Mouse (Mus musculus) hindbrain, embryonic 16.5 days (tissue): ENCODE results near the gene Cotl1. TPM values are rescaled to one million over a fixed set of nuclear protein-coding genes. Genes with fewer than 3 reads are reported as not detected.
A peak's percentile ranks its signal among the peaks of the same experiment; 100 is the strongest.

Experiments
- ATAC-seq: fragments of 200-750 bp; cut with Nextera tagmentation; 2 replicates; pipeline ENCODE4 v1.8.0; 2017; ENCODE audit warnings: moderate TSS enrichment, moderate library complexity
- H3K27ac ChIP-seq: fragments of 300-500 bp; sonication (generic); 2 replicates; pipeline ENCODE4 v1.5.1; 2014; ENCODE audit warnings: low read depth, mild to moderate bottlenecking, control low read depth, low read length, moderate library complexity
- H3K27me3 ChIP-seq: fragments of 300-500 bp; sonication (generic); replicated peaks from 2 replicates; pipeline ENCODE4 v1.6.1; 2014; ENCODE audit warnings: low read length; ENCODE audit not compliant: control insufficient read depth, insufficient read depth
- H3K36me3 ChIP-seq: fragments of 300-500 bp; sonication (generic); 2 replicates; pipeline ENCODE4 v1.6.1; 2014; ENCODE audit warnings: mild to moderate bottlenecking, low read length, moderate library complexity, mixed read lengths; ENCODE audit not compliant: control insufficient read depth, insufficient read depth
- H3K4me1 ChIP-seq: fragments of 300-500 bp; sonication (generic); 2 replicates; pipeline ENCODE4 v1.6.1; 2014; ENCODE audit warnings: low read depth, low read length; ENCODE audit not compliant: control insufficient read depth, insufficient read depth
- H3K4me2 ChIP-seq: fragments of 300-500 bp; sonication (generic); 2 replicates; pipeline ENCODE4 v1.6.1; 2014; ENCODE audit warnings: mild to moderate bottlenecking, low read length, control low read depth, moderate library complexity
- H3K4me3 ChIP-seq: fragments of 300-500 bp; sonication (generic); 2 replicates; pipeline ENCODE4 v1.5.1; 2014; ENCODE audit warnings: mild to moderate bottlenecking, low read length, control low read depth, moderate library complexity
- H3K9ac ChIP-seq: fragments of 300-500 bp; sonication (generic); 2 replicates; pipeline ENCODE4 v1.6.1; 2014; ENCODE audit warnings: low read depth, mild to moderate bottlenecking, control low read depth, low read length, moderate library complexity
- H3K9me3 ChIP-seq: fragments of 300-500 bp; sonication (generic); 2 replicates; pipeline ENCODE4 v1.6.1; 2014; ENCODE audit warnings: mild to moderate bottlenecking, low read length, moderate library complexity; ENCODE audit not compliant: control insufficient read depth
- WGBS: fragments of 180-500 bp; shearing (Covaris S2); extraction: QIAGEN DNeasy Blood & Tissue Kit; methylation state at CpG from one replicate; pipeline ENCODE4 v1.1.7; 2014; 5-methylcytosine and 5-hydroxymethylcytosine counted together
- polyA plus RNA-seq: library from polyadenylated mRNA; unstranded; fragments of >200 nt; fragmentation: Nextera tagmentation; extraction: Ambion mirVana; gene quantifications from 2 replicates; pipeline ENCODE4 v1.2.1, GENCODE M21; 2015

The Cotl1 gene
- polyA plus RNA-seq: 112 and 127 TPM in 2 replicates

DNA sequence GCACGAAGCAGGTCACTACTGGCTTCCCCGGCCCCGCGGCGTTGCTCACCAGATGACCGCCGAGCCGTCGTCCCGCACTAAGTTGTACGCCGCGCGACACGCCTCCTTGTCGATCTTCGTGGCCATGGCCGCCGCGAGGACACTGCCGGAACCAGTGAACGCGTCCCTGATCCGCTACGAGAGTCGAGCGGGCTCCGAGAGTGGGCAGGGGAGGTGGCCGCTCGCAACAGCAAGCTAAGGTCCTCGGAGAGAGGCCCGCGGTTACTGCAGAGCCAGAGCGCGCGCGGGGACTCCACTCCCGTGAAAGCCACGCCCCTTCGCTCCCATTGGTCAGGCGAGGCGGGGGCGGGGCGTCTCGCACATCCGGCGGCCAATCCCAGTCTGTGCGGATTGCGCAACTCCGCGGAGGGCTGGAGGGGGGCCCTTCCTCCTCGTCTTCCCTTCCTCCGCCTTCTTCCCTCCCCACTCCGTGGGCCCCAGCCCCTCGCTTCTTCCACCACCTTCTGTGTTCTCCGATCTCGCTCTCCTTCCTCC, at the start of gene Cotl1:
Gene Cotl1 (minus strand): TSS at position 270 of the 534 bp plus-strand sequence.
- peak within 1 kb of the TSS; percentile 66 for H3K4me2 ChIP-seq
- H3K9ac ChIP-seq: peak within 1 kb of the TSS; percentile 92
- peak within 1 kb of the TSS; percentile 91 for H3K4me3 ChIP-seq
- H3K4me1 ChIP-seq: peaks cover 40% of the 10 kb centered on the region
- H3K36me3 ChIP-seq: no peaks in the 10 kb centered on the region
- peak; percentile 95 for ATAC-seq
- under 1% methylated on average over 55 of the region's 57 CpGs for WGBS
- H3K27me3 ChIP-seq: no peaks in the 10 kb centered on the region
- H3K27ac ChIP-seq: peak within 1 kb of the TSS; percentile 83
- H3K9me3 ChIP-seq: no peaks in the 10 kb centered on the region

DNA sequence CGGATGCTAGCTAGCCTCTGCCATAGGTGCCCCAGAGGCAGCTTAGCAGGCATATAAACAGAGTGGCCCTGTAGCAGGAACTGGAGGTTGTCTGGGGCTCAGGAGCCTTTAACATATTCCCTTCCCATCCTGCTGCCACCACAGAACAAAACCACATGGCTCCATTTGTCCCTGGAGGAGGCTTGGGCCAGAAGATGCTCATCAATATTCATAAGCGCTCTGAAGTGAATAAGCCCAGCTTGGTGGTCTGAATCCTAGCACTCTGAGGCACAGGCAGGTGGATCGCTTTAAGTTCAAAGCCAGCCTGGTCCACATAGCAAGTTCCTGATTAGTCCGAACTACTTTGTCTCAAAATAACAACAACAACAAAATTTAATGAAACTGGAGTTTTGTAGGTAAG, 47.7 kb upstream of the Cotl1 start:
- H3K36me3 ChIP-seq: no peaks in the 10 kb centered on the region
- no peaks in the 10 kb centered on the region; the same call in 1 of the 2 replicates for H3K4me1 ChIP-seq
- H3K27me3 ChIP-seq: no peaks in the 10 kb centered on the region
- WGBS: 48% methylated on average over 4 of the region's 4 CpGs
- no peak overlapping the region for H3K4me3 ChIP-seq
- H3K9ac ChIP-seq: no peak overlapping the region
- no peak overlapping the region for H3K4me2 ChIP-seq
- ATAC-seq: no peak
- H3K9me3 ChIP-seq: no peaks in the 10 kb centered on the region
- H3K27ac ChIP-seq: no peak overlapping the region

DNA sequence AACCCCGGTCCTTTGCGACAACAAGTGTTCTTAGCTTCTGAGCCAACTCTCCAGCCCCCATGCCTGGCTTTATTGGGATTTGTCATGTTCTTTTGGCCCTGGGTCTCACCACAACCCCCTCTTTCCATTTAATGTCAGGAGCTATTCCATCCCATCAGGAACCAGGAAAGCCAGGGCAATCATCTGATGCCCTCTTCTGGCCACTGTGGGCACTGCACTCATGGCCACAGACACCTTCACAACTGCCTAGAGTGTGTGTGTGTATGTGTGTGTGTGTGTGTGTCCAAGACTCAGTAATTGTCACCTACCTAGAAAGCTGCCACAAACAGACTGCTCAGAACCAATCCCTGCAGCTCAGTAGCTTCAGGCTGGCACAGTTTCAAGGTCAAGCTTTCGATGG, 46.8 kb upstream of the Cotl1 start:
- Histone ChIP-seq H3K9ac (no peak overlapping the region), H3K9me3 (no peaks in the 10 kb centered on the region), H3K27ac (no peak overlapping the region), H3K27me3 (no peaks in the 10 kb centered on the region), H3K36me3 (no peaks in the 10 kb centered on the region), H3K4me1 (no peaks in the 10 kb centered on the region; the same call in 1 of the 2 replicates), H3K4me2 (no peak overlapping the region), H3K4me3 (no peak overlapping the region)
- 81% methylated on average over 3 of the region's 3 CpGs for WGBS
- ATAC-seq: no peak

DNA sequence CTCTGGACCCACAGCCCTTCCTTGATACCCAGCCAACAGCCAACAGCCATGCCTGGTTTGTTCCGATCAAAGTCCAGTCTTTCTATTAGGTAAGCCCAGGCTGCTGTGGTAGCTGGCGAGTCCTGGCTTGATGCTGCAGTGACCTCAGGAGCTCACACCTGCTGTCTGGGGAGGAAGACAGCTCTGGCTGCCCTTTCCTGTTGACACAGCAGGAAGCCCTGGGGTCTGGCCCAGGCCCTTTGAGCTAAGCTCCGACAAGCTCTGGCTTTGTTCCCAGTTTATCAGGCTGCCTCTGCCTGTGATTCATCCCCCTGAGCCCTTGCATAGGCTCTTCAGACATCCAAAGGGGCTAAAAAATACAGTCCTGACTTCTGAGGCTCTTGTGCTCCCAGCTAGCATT, 45.3 kb upstream of the Cotl1 start:
- Histone ChIP-seq H3K4me3 (no peak overlapping the region), H3K9me3 (no peaks in the 10 kb centered on the region), H3K36me3 (no peaks in the 10 kb centered on the region), H3K27ac (no peak overlapping the region), H3K27me3 (no peaks in the 10 kb centered on the region), H3K4me1 (no peaks in the 10 kb centered on the region; the same call in 1 of the 2 replicates), H3K4me2 (no peak overlapping the region), H3K9ac (no peak overlapping the region)
- WGBS: 28% methylated on average over 3 of the region's 3 CpGs
- ATAC-seq: peak; percentile 68

DNA sequence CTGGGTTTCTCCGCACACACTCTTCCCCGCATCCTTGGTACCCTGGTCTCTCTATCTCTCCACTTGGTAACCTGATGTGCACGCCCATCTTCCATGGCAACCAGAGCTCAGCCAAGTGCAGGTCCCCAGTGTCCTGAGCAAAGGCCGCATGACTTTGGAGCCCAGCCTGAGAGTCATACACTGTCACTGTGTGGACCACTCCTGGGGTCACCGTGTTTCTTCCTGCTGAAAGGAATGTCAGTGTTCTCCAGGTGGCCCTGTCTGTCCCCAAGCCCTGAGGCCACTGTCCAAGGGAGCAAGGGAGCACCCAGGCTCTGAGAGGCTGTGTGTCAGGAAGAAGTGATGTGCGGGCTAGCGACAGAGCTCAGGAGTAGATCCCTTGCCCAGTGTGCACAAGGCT, 42.9 kb upstream of the Cotl1 start:
- Histone ChIP-seq H3K27ac (no peak overlapping the region), H3K4me1 (no peaks in the 10 kb centered on the region; the same call in 1 of the 2 replicates), H3K27me3 (no peaks in the 10 kb centered on the region), H3K9ac (no peak overlapping the region), H3K36me3 (no peaks in the 10 kb centered on the region), H3K4me3 (no peak overlapping the region), H3K9me3 (no peaks in the 10 kb centered on the region), H3K4me2 (no peak overlapping the region)
- WGBS: 88% methylated on average over 7 of the region's 7 CpGs
- ATAC-seq: no peak

DNA sequence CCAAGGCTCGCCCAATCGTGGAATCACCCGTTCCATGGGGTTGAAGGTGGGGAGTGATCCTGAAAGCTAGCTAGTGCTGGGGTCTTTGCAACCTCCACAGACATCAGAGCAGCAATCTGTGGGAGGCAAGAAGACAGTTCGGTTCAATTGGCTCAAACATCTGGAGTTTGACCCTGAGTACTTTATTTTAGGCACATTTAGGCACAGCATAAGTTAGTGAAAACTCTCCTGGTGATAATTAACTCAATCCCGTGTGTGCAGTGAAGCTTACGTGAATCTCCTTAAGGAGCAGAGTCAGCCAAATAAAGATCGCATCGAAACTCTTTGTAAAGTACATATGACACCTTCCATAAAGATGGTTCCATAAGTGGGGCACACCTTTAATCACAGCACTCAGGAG, 41.6 kb upstream of the Cotl1 start:
- Histone ChIP-seq H3K4me3 (no peak overlapping the region), H3K9me3 (no peaks in the 10 kb centered on the region), H3K27me3 (no peaks in the 10 kb centered on the region), H3K4me1 (no peaks in the 10 kb centered on the region; the same call in 1 of the 2 replicates), H3K9ac (no peak overlapping the region), H3K27ac (no peak overlapping the region), H3K4me2 (no peak overlapping the region), H3K36me3 (0 out of 2 replicates have a peak, but pooled peaks cover 5% of the 10 kb centered on the region)
- ATAC-seq: no peak
- WGBS: 77% methylated on average over 8 of the region's 8 CpGs

DNA sequence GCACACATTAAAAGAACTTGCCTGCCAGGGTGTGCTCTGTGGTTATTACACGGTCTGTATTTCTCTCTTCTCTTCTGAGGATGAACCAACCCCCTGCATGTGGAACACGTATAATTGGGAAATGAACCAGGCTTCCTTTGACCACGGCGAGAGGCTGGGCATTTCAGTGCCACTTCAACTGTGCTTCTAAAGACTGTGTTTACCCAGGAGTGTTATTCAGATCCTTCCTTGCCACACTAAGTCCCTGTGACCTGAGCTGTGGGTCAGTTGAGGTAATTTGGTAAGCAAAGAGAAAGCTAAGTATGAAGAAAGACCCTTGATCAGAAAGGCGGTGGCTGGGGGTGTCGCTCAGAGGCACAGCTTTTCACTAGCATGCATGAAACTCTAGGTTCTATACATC, 41.0 kb upstream of the Cotl1 start:
- Histone ChIP-seq H3K36me3 (peaks cover 6% of the 10 kb centered on the region; the same call in 1 of the 2 replicates), H3K27me3 (no peaks in the 10 kb centered on the region), H3K4me2 (no peak overlapping the region), H3K27ac (no peak overlapping the region), H3K4me3 (no peak overlapping the region), H3K9me3 (no peaks in the 10 kb centered on the region), H3K9ac (no peak overlapping the region), H3K4me1 (no peaks in the 10 kb centered on the region; the same call in 1 of the 2 replicates)
- 72% methylated on average over 6 of the region's 6 CpGs for WGBS
- ATAC-seq: no peak

DNA sequence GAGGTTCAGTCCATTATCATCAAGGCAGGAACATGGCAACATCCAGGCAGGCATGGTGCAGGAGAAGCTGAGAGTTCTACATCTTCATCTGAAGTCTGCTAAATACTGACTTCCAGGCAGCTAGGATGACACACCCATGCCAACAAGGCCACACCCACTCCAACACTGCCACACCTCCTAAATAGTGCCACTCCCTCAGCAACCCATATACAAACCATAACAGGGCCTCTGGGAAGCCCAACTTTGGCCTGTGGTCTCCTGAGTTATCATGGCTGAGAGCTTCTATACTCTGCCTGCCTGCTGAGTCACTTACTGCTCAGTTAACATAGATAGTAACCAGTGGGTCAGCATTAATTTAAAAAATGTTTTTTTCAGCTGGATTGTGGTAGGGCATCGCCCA, 32.8 kb upstream of the Cotl1 start:
- Histone ChIP-seq H3K27ac (no peak overlapping the region), H3K27me3 (no peaks in the 10 kb centered on the region), H3K36me3 (peaks cover 39% of the 10 kb centered on the region), H3K4me1 (no peaks in the 10 kb centered on the region), H3K4me2 (no peak overlapping the region), H3K9ac (no peak overlapping the region), H3K4me3 (no peak overlapping the region), H3K9me3 (peaks cover 3% of the 10 kb centered on the region)
- 97% methylated on average over 1 of the region's 1 CpGs for WGBS
- no peak for ATAC-seq

DNA sequence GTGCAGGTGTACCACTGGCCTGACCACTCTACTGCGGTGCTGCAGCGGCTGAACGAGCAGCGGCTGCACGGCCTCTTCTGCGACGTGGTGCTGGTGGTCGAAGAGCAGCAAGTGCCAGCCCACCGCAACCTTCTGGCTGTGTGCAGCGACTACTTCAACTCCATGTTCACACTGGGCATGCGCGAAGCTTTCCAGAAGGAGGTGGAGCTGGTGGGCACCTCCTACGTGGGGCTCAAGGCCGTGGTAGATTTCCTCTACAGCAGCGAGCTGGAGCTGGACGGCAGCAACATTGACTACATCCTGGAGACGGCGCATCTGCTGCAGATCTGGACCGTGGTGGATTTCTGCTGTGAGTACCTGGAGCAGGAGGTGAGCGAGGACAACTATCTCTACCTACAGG, 29.3 kb upstream of the Cotl1 start:
- no peak overlapping the region for H3K9ac ChIP-seq
- no peak for ATAC-seq
- no peak overlapping the region for H3K27ac ChIP-seq
- no peak overlapping the region for H3K4me3 ChIP-seq
- H3K27me3 ChIP-seq: no peaks in the 10 kb centered on the region
- peaks cover 33% of the 10 kb centered on the region for H3K36me3 ChIP-seq
- no peaks in the 10 kb centered on the region for H3K4me1 ChIP-seq
- peaks cover 3% of the 10 kb centered on the region for H3K9me3 ChIP-seq
- 85% methylated on average over 20 of the region's 20 CpGs for WGBS
- no peak overlapping the region for H3K4me2 ChIP-seq
